Mouse (Mus musculus): ENCODE results near the gene Ccdc62. TPM values are rescaled to one million over a fixed set of nuclear protein-coding genes. Genes with fewer than 3 reads are reported as not detected.

The Ccdc62 gene
- polyA plus RNA-seq, 1 experiment from 2014 or later = 7.1 TPM

DNA sequence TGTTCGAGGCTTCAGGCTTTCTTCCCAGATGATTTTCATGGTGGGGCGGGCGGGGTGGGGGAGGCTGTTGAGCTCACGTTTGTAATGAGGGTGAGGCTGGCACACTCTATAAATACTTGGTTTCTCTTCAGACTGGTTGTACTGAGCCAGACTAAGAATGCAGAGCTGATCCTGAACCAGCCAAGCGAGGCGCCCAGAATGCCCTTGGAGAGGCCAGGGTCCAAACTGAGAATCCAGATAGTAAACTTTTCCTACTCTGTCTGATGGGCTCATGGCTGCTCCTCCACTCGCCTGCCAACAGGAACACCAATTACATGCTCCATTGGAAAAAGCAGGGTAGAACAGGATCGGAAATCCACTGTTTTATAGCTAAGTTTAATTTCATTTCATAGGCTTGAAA lies 38.7 kb downstream of the Ccdc62 start:
- H3K4me1 ChIP-seq (replicated peaks; ENCODE audit: control insufficient read depth, insufficient read depth, low read length) = peaks cover 2% of the 10 kb centered on the region; the same call in 1 of the 2 replicates
- WGBS = 78% methylated on average over 8 of the region's 8 CpGs
- DNase-seq (ENCODE audit: low spot score) (no peak), ATAC-seq (replicated peaks; ENCODE audit: low FRiP score) (no peak)
- H3K9ac ChIP-seq (ENCODE audit: low read depth, low read length) = no peak overlapping the region
- H3K9me3 ChIP-seq (ENCODE audit: control insufficient read depth, low read length) = no peaks in the 10 kb centered on the region
- H3K36me3 ChIP-seq (ENCODE audit: control insufficient read depth, insufficient read depth, low read length) = no peaks in the 10 kb centered on the region
- H3K4me2 ChIP-seq = no peak overlapping the region
- H3K4me3 ChIP-seq (ENCODE audit: low read depth, low read length) = no peak overlapping the region
- H3K27me3 ChIP-seq (replicated peaks; ENCODE audit: control insufficient read depth, insufficient read depth, low read length) = 0 out of 2 replicates have a peak, but pooled peaks cover 2% of the 10 kb centered on the region
- H3K27ac ChIP-seq (ENCODE audit: low read depth, low read length) = no peak overlapping the region

GRCm38 (mm10) chr5:123970576-123970975 lies 40.1 kb downstream of the Ccdc62 start:
- Histone ChIP-seq H3K4me1 (replicated peaks; ENCODE audit: control insufficient read depth, insufficient read depth, low read length) (peaks cover 7% of the 10 kb centered on the region; the same call in 1 of the 2 replicates), H3K27me3 (replicated peaks; ENCODE audit: control insufficient read depth, insufficient read depth, low read length) (peaks cover 2% of the 10 kb centered on the region; the same call in 1 of the 2 replicates), H3K27ac (ENCODE audit: low read depth, low read length) (no peak overlapping the region), H3K9ac (ENCODE audit: low read depth, low read length) (no peak overlapping the region), H3K4me3 (ENCODE audit: low read depth, low read length) (no peak overlapping the region), H3K9me3 (ENCODE audit: control insufficient read depth, low read length) (no peaks in the 10 kb centered on the region), H3K36me3 (ENCODE audit: control insufficient read depth, insufficient read depth, low read length) (no peaks in the 10 kb centered on the region), H3K4me2 (no peak overlapping the region)
- DNase-seq (ENCODE audit: low spot score) = no peak
- WGBS = 84% methylated on average over 4 of the region's 4 CpGs
- ATAC-seq (replicated peaks; ENCODE audit: low FRiP score) = no peak

GRCm38 (mm10) chr5:123972453-123972852 lies 42.0 kb downstream of the Ccdc62 start:
- Histone ChIP-seq H3K9me3 (ENCODE audit: control insufficient read depth, low read length) (no peaks in the 10 kb centered on the region), H3K4me2 (no peak overlapping the region), H3K9ac (ENCODE audit: low read depth, low read length) (no peak overlapping the region), H3K4me1 (replicated peaks; ENCODE audit: control insufficient read depth, insufficient read depth, low read length) (peaks cover 7% of the 10 kb centered on the region; the same call in 1 of the 2 replicates), H3K4me3 (ENCODE audit: low read depth, low read length) (no peak overlapping the region), H3K27me3 (replicated peaks; ENCODE audit: control insufficient read depth, insufficient read depth, low read length) (peaks cover 2% of the 10 kb centered on the region; the same call in 1 of the 2 replicates), H3K27ac (ENCODE audit: low read depth, low read length) (no peak overlapping the region), H3K36me3 (ENCODE audit: control insufficient read depth, insufficient read depth, low read length) (no peaks in the 10 kb centered on the region)
- WGBS = 75% methylated on average over 6 of the region's 6 CpGs
- DNase-seq (ENCODE audit: low spot score) (no peak), ATAC-seq (replicated peaks; ENCODE audit: low FRiP score) (no peak)

- peak within 1 kb of the TSS; percentile 70 for H3K27ac ChIP-seq (ENCODE audit: low read depth, low read length)
- DNase-seq (ENCODE audit: low spot score) = peak; percentile 80
- peaks cover 7% of the 10 kb centered on the region; the same call in 1 of the 2 replicates for H3K4me1 ChIP-seq (replicated peaks; ENCODE audit: control insufficient read depth, insufficient read depth, low read length)
- H3K4me3 ChIP-seq (ENCODE audit: low read depth, low read length) = peak within 1 kb of the TSS; percentile 76
- H3K27me3 ChIP-seq (replicated peaks; ENCODE audit: control insufficient read depth, insufficient read depth, low read length) = peaks cover 2% of the 10 kb centered on the region; the same call in 1 of the 2 replicates
- WGBS = 2% methylated on average over 106 of the region's 106 CpGs
- peak within 1 kb of the TSS; percentile 78 for H3K9ac ChIP-seq (ENCODE audit: low read depth, low read length)
- H3K36me3 ChIP-seq (ENCODE audit: control insufficient read depth, insufficient read depth, low read length) = no peaks in the 10 kb centered on the region
- H3K4me2 ChIP-seq = peak within 1 kb of the TSS; percentile 95
- H3K9me3 ChIP-seq (ENCODE audit: control insufficient read depth, low read length) = no peaks in the 10 kb centered on the region
- peak; percentile 89 for ATAC-seq (replicated peaks; ENCODE audit: low FRiP score)
Measured at GRCm38 (mm10) chr5:123973299-123974178, 43.1 kb downstream of the Ccdc62 start, which contains the start of gene Hip1r. Gene Hip1r, plus strand, starts transcription at chr5:123973628.

DNA sequence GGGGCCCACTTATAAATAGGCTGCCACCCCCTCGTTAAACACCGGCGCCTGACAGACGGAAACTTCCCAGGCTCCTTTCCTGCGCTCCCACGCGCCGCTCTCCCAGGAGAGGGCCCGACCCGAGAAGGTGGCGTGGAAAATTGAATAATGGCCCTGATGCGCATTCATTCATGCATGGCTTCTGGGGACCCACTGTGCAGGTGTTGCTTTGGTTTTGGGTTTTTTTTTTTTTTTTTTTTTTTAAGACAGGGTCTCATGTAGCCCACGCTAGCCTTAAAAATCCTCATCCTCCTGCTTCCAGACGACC lies 43.7 kb downstream of the Ccdc62 start:
- peaks cover 7% of the 10 kb centered on the region; the same call in 1 of the 2 replicates for H3K4me1 ChIP-seq (replicated peaks; ENCODE audit: control insufficient read depth, insufficient read depth, low read length)
- peak overlapping the region; percentile 76 for H3K4me3 ChIP-seq (ENCODE audit: low read depth, low read length)
- peak overlapping the region; percentile 78 for H3K9ac ChIP-seq (ENCODE audit: low read depth, low read length)
- H3K36me3 ChIP-seq (ENCODE audit: control insufficient read depth, insufficient read depth, low read length) = no peaks in the 10 kb centered on the region
- peak overlapping the region; percentile 70 for H3K27ac ChIP-seq (ENCODE audit: low read depth, low read length)
- WGBS = 2% methylated on average over 14 of the region's 14 CpGs
- H3K27me3 ChIP-seq (replicated peaks; ENCODE audit: control insufficient read depth, insufficient read depth, low read length) = peaks cover 2% of the 10 kb centered on the region; the same call in 1 of the 2 replicates
- H3K4me2 ChIP-seq = peak overlapping the region; percentile 95
- ATAC-seq (replicated peaks; ENCODE audit: low FRiP score) (no peak), DNase-seq (ENCODE audit: low spot score) (no peak)
- H3K9me3 ChIP-seq (ENCODE audit: control insufficient read depth, low read length) = no peaks in the 10 kb centered on the region

- peak overlapping the region; percentile 95 for H3K4me2 ChIP-seq
- peak overlapping the region; percentile 22; the same call in 1 of the 2 replicates for H3K9ac ChIP-seq (ENCODE audit: low read depth, low read length)
- no peaks in the 10 kb centered on the region for H3K9me3 ChIP-seq (ENCODE audit: control insufficient read depth, low read length)
- peaks cover 2% of the 10 kb centered on the region; the same call in 1 of the 2 replicates for H3K27me3 ChIP-seq (replicated peaks; ENCODE audit: control insufficient read depth, insufficient read depth, low read length)
- H3K4me1 ChIP-seq (replicated peaks; ENCODE audit: control insufficient read depth, insufficient read depth, low read length) = peaks cover 7% of the 10 kb centered on the region; the same call in 1 of the 2 replicates
- H3K4me3 ChIP-seq (ENCODE audit: low read depth, low read length) = peak overlapping the region; percentile 76
- no peak overlapping the region for H3K27ac ChIP-seq (ENCODE audit: low read depth, low read length)
- no peaks in the 10 kb centered on the region for H3K36me3 ChIP-seq (ENCODE audit: control insufficient read depth, insufficient read depth, low read length)
- WGBS = 36% methylated on average over 11 of the region's 11 CpGs
- ATAC-seq (replicated peaks; ENCODE audit: low FRiP score) (no peak), DNase-seq (ENCODE audit: low spot score) (no peak)
Measured at GRCm38 (mm10) chr5:123974616-123975111, 44.2 kb downstream of the Ccdc62 start.

DNA sequence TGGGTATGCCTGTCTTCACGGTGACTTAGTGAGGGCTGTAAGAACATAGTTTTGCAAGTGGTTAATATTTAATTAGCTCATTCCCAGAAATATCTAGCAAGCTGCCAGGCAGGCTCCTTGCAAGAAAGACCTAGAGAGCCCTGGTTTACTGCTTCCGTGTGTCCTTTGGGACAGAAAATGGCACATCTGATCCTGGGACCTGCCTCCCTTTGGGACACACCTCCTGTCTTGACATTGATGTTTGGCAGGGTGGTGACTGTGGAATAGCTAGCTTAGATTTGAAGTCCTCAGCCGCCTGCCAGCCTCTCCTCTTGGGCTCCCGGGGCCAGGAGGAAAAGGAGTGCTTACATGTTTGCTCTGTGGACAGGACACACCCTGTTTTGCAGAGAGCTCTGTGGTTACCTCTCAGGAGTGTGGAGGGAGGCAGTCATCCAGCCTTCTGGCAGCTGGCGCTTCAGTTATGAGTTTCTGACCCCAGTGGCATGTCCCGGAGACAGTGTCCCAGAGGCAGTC lies 45.2 kb downstream of the Ccdc62 start:
- Histone ChIP-seq H3K4me2 (peak overlapping the region; percentile 95), H3K9me3 (ENCODE audit: control insufficient read depth, low read length) (no peaks in the 10 kb centered on the region), H3K27me3 (replicated peaks; ENCODE audit: control insufficient read depth, insufficient read depth, low read length) (peaks cover 2% of the 10 kb centered on the region; the same call in 1 of the 2 replicates), H3K36me3 (ENCODE audit: control insufficient read depth, insufficient read depth, low read length) (no peaks in the 10 kb centered on the region), H3K27ac (ENCODE audit: low read depth, low read length) (no peak overlapping the region), H3K4me3 (ENCODE audit: low read depth, low read length) (peak overlapping the region; percentile 76), H3K4me1 (replicated peaks; ENCODE audit: control insufficient read depth, insufficient read depth, low read length) (peaks cover 7% of the 10 kb centered on the region; the same call in 1 of the 2 replicates), H3K9ac (ENCODE audit: low read depth, low read length) (no peak overlapping the region)
- WGBS = 58% methylated on average over 6 of the region's 6 CpGs
- ATAC-seq (replicated peaks; ENCODE audit: low FRiP score) = no peak
- DNase-seq (ENCODE audit: low spot score) = no peak

DNA sequence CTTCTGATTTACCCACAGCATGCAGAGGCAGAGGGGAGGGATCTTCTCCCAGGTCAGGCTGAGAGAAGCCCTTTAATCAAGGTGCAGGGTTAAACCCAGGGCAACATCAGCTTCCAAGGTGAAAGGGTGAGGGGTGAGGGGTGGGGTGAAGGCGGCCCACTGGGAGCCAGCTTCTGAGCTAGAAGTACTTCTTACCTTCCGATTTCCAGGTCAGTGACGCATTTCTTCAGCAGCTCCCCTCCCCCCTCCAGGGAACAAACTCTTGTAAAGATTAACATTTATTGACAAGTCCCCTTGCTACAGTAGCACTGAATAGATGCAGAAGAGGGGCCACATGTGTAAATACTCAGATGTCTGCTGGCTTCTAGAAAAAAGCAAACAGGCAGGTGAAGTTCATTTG lies 46.8 kb downstream of the Ccdc62 start:
- Histone ChIP-seq H3K4me1 (replicated peaks; ENCODE audit: control insufficient read depth, insufficient read depth, low read length) (peaks cover 10% of the 10 kb centered on the region), H3K27ac (ENCODE audit: low read depth, low read length) (0 out of 2 replicates have a peak overlapping the region, but pooled peaks have one; percentile 26), H3K4me2 (peak overlapping the region; percentile 95)

More for the DNA sequence above, 46.8 kb downstream of the Ccdc62 start:
- Histone ChIP-seq H3K9me3 (ENCODE audit: control insufficient read depth, low read length) (no peaks in the 10 kb centered on the region), H3K27me3 (replicated peaks; ENCODE audit: control insufficient read depth, insufficient read depth, low read length) (peaks cover 2% of the 10 kb centered on the region; the same call in 1 of the 2 replicates), H3K36me3 (ENCODE audit: control insufficient read depth, insufficient read depth, low read length) (no peaks in the 10 kb centered on the region), H3K9ac (ENCODE audit: low read depth, low read length) (no peak overlapping the region), H3K4me3 (ENCODE audit: low read depth, low read length) (no peak overlapping the region)
- no peak for DNase-seq (ENCODE audit: low spot score)
- WGBS = 55% methylated on average over 3 of the region's 3 CpGs
- no peak for ATAC-seq (replicated peaks; ENCODE audit: low FRiP score)
